Mouse (Mus musculus) stomach, postnatal 0 days (tissue): ENCODE data around the gene Galnt15.

Experiments
- CTCF ChIP-seq: IDR thresholded peaks from 2 replicates; pipeline ENCODE4 v1.5.1; 2016; ENCODE audit warnings: antibody characterized with exemption, low read depth, mild to moderate bottlenecking, moderate library complexity
- EP300 ChIP-seq: optimal IDR thresholded peaks from 2 replicates; pipeline ENCODE3; 2016; ENCODE audit warnings: antibody characterized with exemption

DNA sequence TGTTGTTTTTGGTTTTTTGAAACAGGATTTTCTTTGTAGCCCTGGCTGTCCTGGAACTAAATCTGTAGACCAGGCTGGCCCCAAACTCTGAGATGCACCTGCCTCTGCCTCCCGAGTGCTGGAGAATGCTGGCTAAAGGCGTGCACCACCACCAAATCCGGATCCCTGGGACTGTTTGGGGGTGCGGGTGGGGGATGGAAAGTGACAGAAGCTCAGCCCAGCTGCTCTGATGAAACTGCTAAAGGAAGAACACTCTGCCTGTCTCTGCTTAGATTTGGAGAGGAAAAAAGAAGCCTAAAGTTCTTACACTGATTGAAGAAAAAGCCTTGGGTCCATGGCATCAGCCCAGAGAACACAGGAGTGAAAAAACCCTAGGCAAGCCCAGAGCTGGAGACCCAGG is 74.8 kb downstream of the Galnt15 start:
- TF ChIP-seq CTCF (no peak), EP300 (no peak)
